Mouse (Mus musculus): ENCODE data around the gene Calcb.

The Calcb gene

GRCm38 (mm10) chr7:114754196-114754595, 35.8 kb downstream of the Calcb start:
- no peak for DNase-seq

- no peak for DNase-seq
These were observed 36.2 kb downstream of the Calcb start for GRCm38 (mm10) chr7:114754626-114755025.

DNA sequence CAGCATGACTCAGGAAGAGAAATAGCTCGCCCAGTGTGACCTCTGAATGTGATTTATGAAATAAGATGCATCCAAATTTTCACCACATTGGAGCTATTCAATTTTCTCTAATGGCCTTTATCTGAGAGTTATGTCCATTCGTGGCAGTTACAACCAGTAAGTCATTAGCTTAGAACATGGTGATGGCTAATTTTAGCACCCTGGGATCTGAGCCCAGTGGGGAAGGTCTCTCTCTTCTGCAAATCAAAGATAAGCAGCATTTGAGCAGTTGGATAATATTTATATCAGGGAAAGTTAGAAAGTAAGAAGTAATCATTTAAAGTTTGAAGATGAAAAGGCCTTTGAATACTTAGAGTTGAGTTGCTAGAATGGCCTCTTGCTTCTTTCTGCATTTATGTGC, 44.2 kb downstream of the Calcb start:
- DNase-seq, result no peak

GRCm38 (mm10) chr7:114765273-114765672, 46.8 kb downstream of the Calcb start:
- no peak for DNase-seq

GRCm38 (mm10) chr7:114766523-114766922, 48.1 kb downstream of the Calcb start:
- DNase-seq, result no peak

DNA sequence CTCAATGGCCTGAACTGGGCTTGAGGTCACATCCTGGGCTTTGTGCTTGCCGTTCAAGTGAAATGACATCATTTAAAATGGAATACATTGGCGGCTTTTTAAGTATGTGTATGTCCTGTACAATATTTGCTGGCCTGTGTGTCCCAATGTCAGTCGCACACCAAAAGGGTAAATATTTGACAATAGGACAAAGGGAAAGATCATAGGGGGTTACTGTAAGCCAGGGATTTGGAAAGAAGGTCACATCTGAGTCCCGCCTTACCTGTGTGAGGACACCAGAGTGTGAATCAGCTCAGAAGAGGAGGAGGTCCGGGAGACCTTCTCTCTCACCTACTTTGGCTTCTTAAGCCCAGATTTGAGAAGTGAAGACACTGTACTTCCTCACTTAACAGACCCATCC, 50.1 kb downstream of the Calcb start:
- DNase-seq, result no peak

DNA sequence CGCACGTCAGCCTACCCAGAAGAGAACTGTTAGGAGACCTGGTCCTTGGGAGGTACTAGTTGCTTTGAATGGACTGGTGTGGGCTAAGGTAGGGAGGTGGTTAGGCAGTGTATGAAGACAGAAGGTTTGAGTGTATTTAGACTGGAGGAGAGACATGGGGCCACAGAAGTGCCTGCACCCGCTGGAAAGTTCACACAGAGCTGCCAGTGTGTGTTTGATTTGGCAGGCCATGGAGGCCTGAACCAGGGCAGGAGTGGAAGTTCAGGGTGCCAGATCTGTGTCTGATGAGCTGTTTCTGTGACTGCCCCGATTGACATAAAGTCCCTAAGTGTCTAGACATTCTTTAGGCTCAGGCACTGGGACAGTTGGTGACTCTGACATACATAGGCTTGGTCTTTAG, 50.6 kb downstream of the Calcb start:
- DNase-seq, result no peak

DNA sequence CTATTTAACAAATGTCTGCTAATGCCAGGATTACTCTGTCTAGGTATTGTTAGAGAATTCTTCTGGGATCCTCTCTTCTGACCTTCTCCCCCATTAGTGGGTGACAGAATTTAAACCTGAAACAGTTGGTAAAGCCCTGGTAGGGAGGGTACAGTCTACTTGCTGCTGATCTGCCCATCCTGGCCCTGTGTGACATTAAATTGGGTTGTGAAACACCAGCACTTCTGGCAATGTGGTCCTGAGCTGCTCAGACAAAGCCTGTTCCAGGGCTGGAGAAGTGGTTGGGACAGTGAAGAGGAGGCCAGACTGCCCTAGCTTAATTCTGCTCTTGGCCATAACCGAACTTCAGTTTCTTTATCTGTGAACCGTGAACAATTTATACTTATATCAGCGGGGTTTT, 52.1 kb downstream of the Calcb start:
- no peak for DNase-seq

DNA sequence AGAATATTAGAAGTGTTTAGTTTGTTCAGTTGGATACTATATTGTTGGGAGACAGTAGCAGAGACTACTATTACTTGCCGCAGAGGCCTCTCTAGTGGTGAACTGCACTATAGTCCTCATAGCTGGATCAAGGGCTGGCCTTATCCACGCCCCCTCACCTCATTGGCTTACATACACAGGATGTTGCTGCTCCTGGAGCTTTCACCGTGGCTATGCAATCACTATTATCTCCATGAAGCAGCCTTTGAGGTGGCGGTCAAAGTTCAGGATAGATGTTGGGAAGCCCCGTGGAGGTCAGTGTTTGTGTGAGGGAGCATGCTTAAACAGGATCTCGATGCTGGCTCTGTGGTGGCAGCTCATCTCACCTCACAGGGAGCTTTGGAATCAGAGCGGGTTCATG, 53.4 kb downstream of the Calcb start:
- DNase-seq, result peak; percentile 48

Measured in liver (tissue).